Mouse (Mus musculus) small intestine, adult 2 months (tissue): ENCODE data around the gene Ly9.

ENCODE experiments used
- CTCF ChIP-seq: fragments of 200-500 bp; IDR thresholded peaks from 2 replicates; pipeline ENCODE4 v1.5.1; 2012; ENCODE audit warnings: low read depth, mild to moderate bottlenecking, control low read depth, inconsistent platforms, low read length, moderate library complexity, mixed read lengths; ENCODE audit not compliant: insufficient replicate concordance, insufficient read length; ENCODE audit errors: extremely low read depth
- POLR2A ChIP-seq: fragments of 200-500 bp; IDR thresholded peaks from 2 replicates; pipeline ENCODE4 v1.6.1; 2012; ENCODE audit warnings: low read depth, mild to moderate bottlenecking, control low read depth, inconsistent platforms, low read length, moderate library complexity

DNA sequence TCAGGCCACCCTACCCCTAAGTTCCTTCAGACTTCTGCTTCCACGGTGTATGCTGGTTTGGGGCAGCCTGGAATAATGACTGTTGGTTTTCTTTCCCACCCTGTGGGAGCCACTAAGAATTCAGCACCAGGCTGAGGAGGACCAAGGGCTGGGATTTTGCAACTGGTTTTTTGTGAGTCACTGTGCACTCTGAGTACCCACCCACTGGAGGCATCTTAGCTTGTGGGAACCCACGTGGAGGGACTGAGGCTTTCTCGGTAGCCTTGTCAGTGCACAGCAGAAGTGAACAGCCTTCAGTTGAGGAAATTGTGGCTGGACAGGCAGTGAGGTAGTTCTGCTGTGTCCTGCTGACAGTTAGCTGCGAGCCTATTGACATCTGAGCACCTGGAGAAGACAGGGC is 48.3 kb downstream of the Ly9 start, which contains the start of gene Cd244a:
- TF ChIP-seq POLR2A (no peak), CTCF (no peak)
